Mouse (Mus musculus): ENCODE results near the gene Gpr156.
A peak's percentile ranks its signal among the peaks of the same experiment; 100 is the strongest.

DNA sequence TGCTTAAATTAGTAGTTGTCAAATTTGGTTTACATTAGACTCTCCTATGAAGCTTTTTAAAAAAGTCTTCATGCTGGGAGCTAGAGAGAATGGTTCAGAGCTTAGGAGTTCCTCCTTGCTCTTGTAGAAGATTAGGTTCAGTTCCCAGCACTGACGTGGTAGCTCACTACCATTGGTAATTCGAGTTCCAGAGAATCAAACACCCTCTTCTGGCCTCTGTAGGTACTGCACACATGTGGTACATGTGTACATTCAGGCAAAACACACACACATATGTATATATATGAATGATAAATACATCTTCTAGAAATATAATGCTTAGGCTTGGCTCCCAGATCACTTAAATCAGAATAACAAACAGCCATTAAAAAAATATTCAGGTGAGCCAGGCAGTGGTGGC is 51.1 kb downstream of the Gpr156 start:
- peak; percentile 63 for TF ChIP-seq CTCF (conservative IDR thresholded peaks at IDR 0.05; ENCODE audit: low read length)
- no peak for TF ChIP-seq NANOG (IDR thresholded peaks at IDR 0.05; ENCODE audit: borderline replicate concordance, low read length)
- no peak for TF ChIP-seq POU5F1 (IDR thresholded peaks at IDR 0.05; ENCODE audit: borderline replicate concordance, low read length)

Data from E14TG2a.4 (cell line).